Mouse (Mus musculus) cortical plate, adult 2 months (tissue): ENCODE measurements around the gene Axin2.

Source experiments
- CTCF ChIP-seq: fragments of 200-500 bp; IDR thresholded peaks from 2 replicates; pipeline ENCODE4 v1.5.1; 2011; ENCODE audit warnings: mild to moderate bottlenecking, control low read depth, low read length; ENCODE audit not compliant: insufficient read depth; ENCODE audit errors: extremely low read depth
- POLR2A ChIP-seq: fragments of 200-500 bp; IDR thresholded peaks from 2 replicates; pipeline ENCODE4 v1.6.1; 2011; ENCODE audit warnings: mild to moderate bottlenecking, low read length, control low read depth; ENCODE audit not compliant: insufficient read depth; ENCODE audit errors: extremely low read depth

- TF ChIP-seq POLR2A (no peak), CTCF (no peak)
Observed at GRCm38 (mm10) chr11:108963476-108964232, 43.5 kb downstream of the Axin2 start.
